Mouse (Mus musculus) olfactory bulb, adult 2 months (tissue): ENCODE measurements around the gene Tex33.

ENCODE experiments used
- CTCF ChIP-seq: fragments of 200-500 bp; IDR thresholded peaks from 2 replicates; pipeline ENCODE4 v1.5.1; 2012; ENCODE audit warnings: low read depth, mild to moderate bottlenecking, low read length, moderate library complexity; ENCODE audit not compliant: insufficient read depth
- POLR2A ChIP-seq: fragments of 200-500 bp; IDR thresholded peaks from 2 replicates; pipeline ENCODE4 v1.6.1; 2012; ENCODE audit warnings: mild to moderate bottlenecking, low read depth, low read length, moderate library complexity; ENCODE audit not compliant: insufficient read depth

DNA sequence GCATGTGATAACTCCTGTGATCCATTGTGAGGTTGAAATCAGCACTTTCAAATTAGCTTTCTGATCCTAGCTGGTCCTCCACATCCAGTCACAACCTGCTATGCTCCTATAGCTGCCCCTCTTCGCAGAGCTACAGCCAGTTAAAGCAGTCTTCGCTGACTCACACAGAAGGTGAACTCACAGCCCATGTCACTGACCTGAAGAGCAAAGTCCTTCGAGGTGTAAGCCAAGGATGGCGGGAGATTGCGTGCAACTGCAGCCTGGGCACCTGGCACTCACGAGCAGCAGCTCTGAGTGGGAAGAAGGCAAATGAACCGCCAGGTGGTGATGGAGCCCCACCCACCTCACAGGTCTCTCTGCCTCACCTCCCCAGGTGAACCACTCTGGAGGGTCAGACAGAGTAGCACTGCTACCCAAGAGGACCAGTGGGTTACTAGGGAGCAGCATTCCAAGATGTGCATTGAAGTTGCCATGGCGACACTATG is at the start of gene Tex33:
- TF ChIP-seq POLR2A (no peak), CTCF (no peak)
